Mouse (Mus musculus) kidney, adult 9 months (tissue): ENCODE data around the gene Sema3b.

Experiments used
- DNase-seq: peaks from one replicate; pipeline ENCODE4 v3.0.0; 2022

Gene Sema3b

GRCm38 (mm10) chr9:107611456-107612190 lies 2.6 kb upstream of the Sema3b start:
- DNase-seq: no peak

GRCm38 (mm10) chr9:107609433-107609830 lies 403 bp upstream of the Sema3b start:
- DNase-seq: no peak

GRCm38 (mm10) chr9:107607653-107608245 lies 1.3 kb downstream of the Sema3b start:
- no peak for DNase-seq

GRCm38 (mm10) chr9:107607036-107607435 lies 2.0 kb downstream of the Sema3b start:
- DNase-seq: no peak

GRCm38 (mm10) chr9:107606591-107606990 lies 2.4 kb downstream of the Sema3b start:
- peak; percentile 69 for DNase-seq

GRCm38 (mm10) chr9:107605041-107605661 lies 3.9 kb downstream of the Sema3b start:
- DNase-seq: peak; percentile 79

GRCm38 (mm10) chr9:107603251-107603650 lies 5.8 kb downstream of the Sema3b start:
- no peak for DNase-seq

- DNase-seq: peak; percentile 93
Measured at GRCm38 (mm10) chr9:107602068-107602648, 6.9 kb downstream of the Sema3b start.

- no peak for DNase-seq
Measured at GRCm38 (mm10) chr9:107601275-107601674, 7.8 kb downstream of the Sema3b start.

GRCm38 (mm10) chr9:107600745-107601144 lies 8.3 kb downstream of the Sema3b start:
- peak; percentile 78 for DNase-seq

- no peak for DNase-seq
Measured at GRCm38 (mm10) chr9:107599842-107600241, 9.2 kb downstream of the Sema3b start.

GRCm38 (mm10) chr9:107599433-107599832 lies 9.6 kb downstream of the Sema3b start:
- DNase-seq: no peak

- peak; percentile 83 for DNase-seq
Measured at GRCm38 (mm10) chr9:107598385-107598784, 10.6 kb downstream of the Sema3b start.

GRCm38 (mm10) chr9:107596619-107597569 lies 12.1 kb downstream of the Sema3b start:
- DNase-seq: no peak

GRCm38 (mm10) chr9:107594281-107595062 lies 14.6 kb downstream of the Sema3b start:
- DNase-seq: peak; percentile 69

GRCm38 (mm10) chr9:107593101-107593976 lies 15.7 kb downstream of the Sema3b start:
- peak; percentile 94 for DNase-seq

- peak; percentile 88 for DNase-seq
Measured at GRCm38 (mm10) chr9:107590773-107591060, 18.3 kb downstream of the Sema3b start.

- peak; percentile 85 for DNase-seq
Measured at GRCm38 (mm10) chr9:107590058-107590772, 18.8 kb downstream of the Sema3b start.

- DNase-seq: peak; percentile 82
Measured at GRCm38 (mm10) chr9:107587833-107588639, 21.0 kb downstream of the Sema3b start.
